Comparison of ENCODE assay signal across 8 mouse cellular contexts in genomic region chr5:67802174-67803030, GRCm38 (mm10). TPM values are rescaled to one million over a fixed set of nuclear protein-coding genes. Genes with fewer than 3 reads are reported as not detected.
DNase-seq lines count a peak whose midpoint lies in the region; ATAC-seq lines count a peak whose summit lies in the region.

No protein-coding gene starts in this region.

- no peaks in the 10 kb centered on the region for H3K27me3 ChIP-seq in embryonic facial prominence, embryonic 14.5 days (replicated peaks; ENCODE audit: control insufficient read depth, insufficient read depth, low read length)
- H3K27me3 ChIP-seq in embryonic facial prominence, embryonic 10.5 days (replicated peaks; ENCODE audit: low read depth, poor library complexity, severe bottlenecking): no peaks in the 10 kb centered on the region

- no peak for ATAC-seq in embryonic facial prominence, embryonic 14.5 days (ENCODE audit: low read depth)

- H3K4me3 ChIP-seq in embryonic facial prominence, embryonic 14.5 days (ENCODE audit: low read depth, low read length): no peak overlapping the region
- H3K4me3 ChIP-seq in embryonic facial prominence, embryonic 10.5 days: no peak overlapping the region

- H3K36me3 ChIP-seq in embryonic facial prominence, embryonic 14.5 days (ENCODE audit: control insufficient read depth, insufficient read depth, low read length): no peaks in the 10 kb centered on the region
- H3K36me3 ChIP-seq in embryonic facial prominence, embryonic 10.5 days (replicated peaks): no peaks in the 10 kb centered on the region

- WGBS in embryonic facial prominence, embryonic 14.5 days: 83% methylated on average over 17 of the region's 17 CpGs
- WGBS in embryonic facial prominence, embryonic 10.5 days: 94% methylated on average over 17 of the region's 17 CpGs

- no peaks in the 10 kb centered on the region for H3K9me3 ChIP-seq in embryonic facial prominence, embryonic 14.5 days (ENCODE audit: control insufficient read depth, low read length)
- no peaks in the 10 kb centered on the region for H3K9me3 ChIP-seq in embryonic facial prominence, embryonic 10.5 days

- no peak overlapping the region for H3K27ac ChIP-seq in embryonic facial prominence, embryonic 14.5 days (replicated peaks; ENCODE audit: low read depth, low read length)
- H3K27ac ChIP-seq in embryonic facial prominence, embryonic 10.5 days (replicated peaks): no peak overlapping the region

- H3K4me1 ChIP-seq in embryonic facial prominence, embryonic 14.5 days (ENCODE audit: control insufficient read depth, insufficient read depth, low read length): no peaks in the 10 kb centered on the region; the same call in 1 of the 2 replicates
- no peaks in the 10 kb centered on the region for H3K4me1 ChIP-seq in embryonic facial prominence, embryonic 10.5 days

- H3K9ac ChIP-seq in embryonic facial prominence, embryonic 14.5 days (ENCODE audit: low read depth, low read length): no peak overlapping the region

- DNase-seq in embryonic facial prominence, embryonic 14.5 days (ENCODE audit: low spot score): peak; percentile 66
- no peak for DNase-seq in embryonic facial prominence, embryonic 10.5 days (ENCODE audit: low spot score)
- DNase-seq in 416B (ENCODE audit: low read depth): peak; percentile 79
- DNase-seq in cerebellum, adult 18-20 months: peak; percentile 71 to 74
- DNase-seq in left cerebral cortex, postnatal 4 days: peak; percentile 47
- no peak for DNase-seq in kidney, postnatal 14 days
- DNase-seq in gastrocnemius, postnatal 4 days (ENCODE audit: low spot score in 2 of 2): no peak
- no peak for DNase-seq in spleen, adult 18-20 months

- no peak overlapping the region for H3K4me2 ChIP-seq in embryonic facial prominence, embryonic 14.5 days (ENCODE audit: low read depth, low read length)

- intact Hi-C loops in left cerebral cortex, postnatal 4 days (cut with DNase I): no loop called here

RNA-seq across cellular contexts. Expression of gene Atp8a1, which starts 44.8 kb away (rescaled TPM):
- polyA plus RNA-seq in embryonic facial prominence, embryonic 14.5 days (2014; fragmentation: Nextera tagmentation; extraction: Ambion mirVana): 14.2 and 15.2 TPM in 2 replicates
- 9.2 and 9.7 TPM in 2 replicates for polyA plus RNA-seq in embryonic facial prominence, embryonic 10.5 days (2016; fragmentation: Nextera tagmentation; extraction: Ambion mirVana)
- 100 to 1,000 TPM; 163 to 172 TPM for total RNA-seq in left cerebral cortex, postnatal 4 days (2021)
- 10 to 100 TPM; 11.7 to 12.8 TPM for total RNA-seq in gastrocnemius, postnatal 4 days (2021)

Comparison
In these comparisons a context has a peak if more than half of its experiments do, and no peak if none do; other contexts are left out.
1. DNase-seq: peak in embryonic facial prominence, embryonic 14.5 days (single experiment), 416B (single experiment), cerebellum, adult 18-20 months (2 of 2) and left cerebral cortex, postnatal 4 days (single experiment); none in embryonic facial prominence, embryonic 10.5 days (single experiment), kidney, postnatal 14 days (single experiment), gastrocnemius, postnatal 4 days (0 of 2) and spleen, adult 18-20 months (0 of 2).
2. RNA of gene Atp8a1, which starts 44.8 kb away (total RNA-seq): 163 to 172 TPM in left cerebral cortex, postnatal 4 days; 11.7 to 12.8 TPM in gastrocnemius, postnatal 4 days; every median in the first group is over 10 times any median in the second.